Mouse (Mus musculus): ENCODE measurements at regions not wholly inside any gene's neighbourhood (a gene's known extent, or its start where the extent isn't known, plus 50 kb on each side); places are given as distances from the start of the nearest gene placed in this dataset.

DNA sequence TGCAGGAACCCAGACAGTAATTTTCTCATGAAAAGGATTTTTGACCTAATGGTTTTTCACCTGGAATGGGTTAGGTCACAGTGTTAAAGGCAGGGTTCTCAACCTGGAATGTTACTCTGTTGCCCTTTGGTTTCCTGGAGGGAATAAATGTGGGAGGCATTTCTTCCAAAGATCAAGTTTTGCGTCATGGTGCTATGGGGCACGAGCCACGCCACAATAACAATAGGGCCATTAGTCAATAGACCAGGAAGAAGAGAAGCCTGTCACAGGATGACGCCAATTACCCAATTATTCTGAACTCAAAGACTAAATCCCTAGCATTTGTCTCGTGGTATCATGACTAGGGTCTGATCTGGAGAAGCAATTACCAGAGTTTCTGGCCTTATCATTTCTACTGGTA is 94.3 kb upstream of the Hnrnpa3 start:
- no peak for DNase-seq (ENCODE audit: low read depth, low spot score)

DNA sequence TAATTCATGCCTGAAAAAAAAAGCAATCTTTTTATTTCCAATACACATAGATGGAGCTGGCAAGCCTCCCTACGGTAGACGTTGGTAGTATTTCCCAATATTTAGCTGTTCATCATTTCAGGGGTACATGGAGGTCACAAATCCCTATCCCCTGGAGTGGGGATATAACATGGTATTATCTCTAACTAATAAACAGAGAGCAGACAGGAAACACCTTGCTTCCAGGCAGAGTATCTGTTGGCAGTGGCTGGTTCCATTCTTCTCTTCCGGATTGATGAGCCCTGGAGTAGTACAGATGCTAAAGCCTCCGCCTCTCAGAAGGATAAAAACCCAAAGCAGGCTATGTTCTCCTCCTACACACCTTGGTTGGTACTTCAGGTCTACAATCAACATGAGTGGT is 91.9 kb upstream of the Hnrnpa3 start:
- no peak for DNase-seq (ENCODE audit: low read depth, low spot score)

DNA sequence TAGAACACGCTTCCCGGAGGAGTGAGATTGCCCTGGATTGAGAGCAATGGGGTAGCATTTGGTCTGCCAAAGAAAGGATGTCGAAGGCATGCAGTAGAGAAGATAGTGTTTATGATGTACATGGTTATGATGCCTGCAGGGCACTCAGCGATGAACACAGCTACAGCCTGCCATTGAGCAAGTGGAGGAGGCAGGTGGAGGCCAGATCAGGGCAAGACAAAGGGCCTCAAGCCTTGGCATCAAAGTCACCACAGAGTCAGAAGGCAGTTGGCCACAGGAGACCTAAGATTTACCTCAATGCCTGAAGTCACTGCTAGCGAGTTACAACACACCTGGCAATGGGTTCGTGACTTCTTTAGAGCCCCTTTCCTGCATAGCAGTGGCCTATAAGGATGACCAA is 89.3 kb upstream of the Hnrnpa3 start:
- no peak for DNase-seq (ENCODE audit: low read depth, low spot score)

DNA sequence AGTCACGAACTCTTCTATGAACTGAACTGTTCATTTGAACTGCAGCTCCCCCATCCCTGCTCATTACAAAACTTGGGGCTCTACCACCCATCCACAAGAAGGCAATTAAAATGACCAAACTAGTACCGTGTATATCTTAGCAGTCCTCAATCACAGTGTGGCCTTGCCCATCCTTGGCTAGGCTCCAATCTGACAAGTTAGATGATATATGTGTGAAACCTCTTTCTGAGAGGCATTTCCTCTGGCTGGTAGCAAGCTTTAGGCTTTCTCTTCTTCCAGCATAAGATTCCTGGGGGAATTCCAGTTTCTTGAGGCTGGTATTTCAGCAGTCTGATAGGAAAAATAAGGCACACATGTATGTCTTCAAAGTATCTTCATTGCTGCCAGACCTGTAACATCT is 88.8 kb upstream of the Hnrnpa3 start:
- no peak for DNase-seq (ENCODE audit: low read depth, low spot score)

DNA sequence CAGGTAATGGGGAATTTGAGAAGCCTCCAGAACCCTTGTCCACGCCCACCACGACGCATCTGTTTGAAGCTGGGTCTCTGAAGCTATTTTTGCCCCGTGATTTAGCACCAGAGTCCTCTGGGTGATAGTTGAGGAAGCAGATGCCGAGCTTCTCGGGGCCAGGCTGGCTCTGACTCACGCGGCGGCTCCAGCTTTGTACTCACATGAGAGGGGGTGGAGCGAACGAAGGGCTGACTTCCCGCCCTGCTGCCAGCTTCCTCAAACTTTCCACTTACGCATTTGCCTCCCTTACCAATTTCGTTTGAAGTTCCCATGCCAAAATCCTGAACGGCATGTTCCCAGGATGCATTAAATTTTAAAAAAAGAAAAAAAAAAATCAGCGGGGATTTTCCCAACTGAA is 74.1 kb upstream of the Hnrnpa3 start:
- DNase-seq (ENCODE audit: low read depth, low spot score), result peak; percentile 53

DNA sequence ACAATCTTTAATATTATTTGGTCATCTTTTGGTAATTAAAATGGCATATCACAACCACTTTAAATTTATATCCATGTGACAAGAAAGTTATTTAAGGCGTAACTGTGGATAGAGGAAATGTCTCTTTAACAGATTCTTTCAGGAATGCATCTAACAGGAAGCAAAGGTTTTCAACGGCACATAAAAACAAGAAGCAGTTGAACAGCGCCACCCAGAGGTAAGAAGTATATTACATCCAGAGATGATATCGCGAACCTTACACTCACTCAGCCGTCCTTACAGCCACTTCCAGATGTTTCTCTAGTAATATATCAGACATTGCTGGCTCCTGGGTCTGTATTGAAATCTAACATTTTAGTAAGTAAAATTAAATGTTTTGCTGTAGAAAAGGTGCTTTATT is 70.5 kb upstream of the Hnrnpa3 start:
- DNase-seq (ENCODE audit: low read depth, low spot score), result peak; percentile 77

DNA sequence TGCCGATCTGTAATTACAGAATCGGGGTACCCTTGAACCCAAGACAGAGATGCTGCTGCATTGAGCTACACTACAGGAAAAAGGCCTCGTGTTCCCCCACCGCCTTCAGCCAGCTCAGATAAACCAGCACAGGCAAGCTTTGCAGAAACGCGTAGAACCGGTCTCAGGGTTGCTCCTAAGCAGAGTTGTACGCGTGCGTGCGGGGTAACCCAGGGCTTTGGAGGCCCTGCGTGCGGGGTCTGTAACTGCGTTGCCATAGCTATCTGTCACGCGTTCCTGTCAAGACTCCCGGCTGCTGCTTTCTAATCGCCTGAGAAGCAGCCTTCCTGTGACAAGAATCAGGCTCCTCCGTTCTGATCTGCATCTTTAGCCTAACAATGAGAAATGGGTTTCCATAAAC is 69.6 kb upstream of the Hnrnpa3 start:
- DNase-seq (ENCODE audit: low read depth, low spot score), result peak; percentile 28

DNA sequence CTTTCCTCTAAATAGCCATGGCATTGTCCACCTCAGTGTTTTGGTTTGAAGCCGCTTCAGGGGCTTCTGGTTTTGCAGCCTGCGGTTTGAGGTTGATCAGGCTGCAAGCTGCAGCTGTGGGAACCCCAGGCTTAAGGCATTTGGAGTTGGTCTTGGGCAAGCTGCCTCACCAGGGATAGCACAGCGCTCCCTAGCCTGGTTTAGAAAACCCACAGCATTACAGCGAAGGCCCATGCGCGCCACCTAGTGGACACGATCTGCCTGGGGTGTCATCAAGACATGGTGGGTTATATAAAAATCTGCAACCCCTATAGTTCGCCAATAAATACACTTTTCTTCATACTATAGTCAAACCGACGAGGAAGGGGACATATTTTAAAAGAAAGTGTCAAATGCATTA is 68.9 kb upstream of the Hnrnpa3 start:
- peak; percentile 95 for DNase-seq (ENCODE audit: low read depth, low spot score)

DNA sequence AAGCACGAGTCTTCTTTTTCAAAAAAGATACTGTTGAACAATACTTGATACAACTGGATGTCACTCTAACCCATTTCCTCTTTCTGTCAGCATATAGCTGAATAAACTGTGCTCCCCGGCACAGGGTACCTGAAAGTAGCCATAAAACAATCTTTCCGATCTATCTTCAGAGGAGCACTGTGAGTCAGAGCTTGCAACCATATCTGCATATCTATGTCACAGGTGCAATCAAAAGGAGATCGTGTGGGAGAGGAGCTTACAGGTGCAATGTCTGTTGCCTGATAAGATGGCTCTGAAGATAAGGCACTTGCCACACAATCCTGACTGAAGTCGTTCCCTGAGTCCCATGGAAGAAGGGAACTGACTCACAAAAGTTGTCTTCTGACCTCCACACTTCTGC is 58.5 kb upstream of the Hnrnpa3 start:
- no peak for DNase-seq (ENCODE audit: low read depth, low spot score)

DNA sequence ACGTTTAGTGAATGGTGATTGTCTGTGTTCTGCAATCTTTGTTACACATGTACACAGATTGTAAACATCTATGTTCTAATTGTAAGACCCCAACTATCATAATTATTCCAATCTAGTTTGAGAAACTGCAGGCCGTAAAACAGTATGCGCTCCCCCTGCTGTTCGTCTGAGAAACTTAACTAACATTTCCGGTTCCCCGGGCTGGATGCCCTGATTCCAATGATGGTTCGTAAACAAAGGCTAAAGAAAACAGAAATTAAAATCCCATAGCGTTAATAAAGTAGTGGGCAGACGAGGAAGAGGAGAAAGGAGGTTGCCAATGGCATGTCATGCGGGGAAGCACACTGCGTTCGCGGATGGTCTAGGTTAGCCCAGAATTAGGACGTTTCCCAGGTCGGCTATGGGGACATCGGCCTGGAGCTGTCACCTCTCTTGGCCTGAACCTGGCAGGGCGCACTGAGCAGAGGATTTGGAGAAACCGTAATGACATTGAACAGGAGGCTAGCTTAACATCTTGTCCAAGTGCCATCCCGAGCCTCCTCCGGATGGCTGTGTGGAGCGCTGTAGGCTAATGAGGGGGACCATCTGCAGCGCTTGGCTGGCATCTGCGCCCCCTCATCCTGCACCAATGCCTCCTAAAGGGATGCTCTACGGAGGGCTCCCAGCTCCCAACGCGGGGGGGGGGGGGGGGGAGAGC is 55.7 kb upstream of the Hnrnpa3 start:
- peak; percentile 41 for DNase-seq (ENCODE audit: low read depth, low spot score)

DNA sequence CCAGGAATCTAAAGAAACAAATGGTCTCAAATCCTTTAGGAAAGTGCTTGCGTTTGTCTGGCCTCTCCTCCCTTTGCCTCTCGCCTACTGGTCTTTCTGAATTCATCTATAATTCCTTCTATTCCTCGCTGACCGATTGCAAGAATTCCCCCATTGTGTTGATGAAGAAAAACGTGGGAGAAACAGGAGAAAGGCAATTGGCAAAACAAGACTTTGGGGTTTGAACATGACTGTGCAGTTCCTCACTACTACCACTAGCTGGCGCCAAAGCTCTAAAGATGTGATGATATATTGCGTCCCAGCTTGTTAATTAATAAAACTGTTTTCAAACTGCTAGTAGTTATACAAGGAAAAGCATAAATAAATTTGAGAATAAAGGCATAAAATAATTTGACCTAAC is 53.4 kb upstream of the Hnrnpa3 start:
- peak; percentile 44 for DNase-seq (ENCODE audit: low read depth, low spot score)

DNA sequence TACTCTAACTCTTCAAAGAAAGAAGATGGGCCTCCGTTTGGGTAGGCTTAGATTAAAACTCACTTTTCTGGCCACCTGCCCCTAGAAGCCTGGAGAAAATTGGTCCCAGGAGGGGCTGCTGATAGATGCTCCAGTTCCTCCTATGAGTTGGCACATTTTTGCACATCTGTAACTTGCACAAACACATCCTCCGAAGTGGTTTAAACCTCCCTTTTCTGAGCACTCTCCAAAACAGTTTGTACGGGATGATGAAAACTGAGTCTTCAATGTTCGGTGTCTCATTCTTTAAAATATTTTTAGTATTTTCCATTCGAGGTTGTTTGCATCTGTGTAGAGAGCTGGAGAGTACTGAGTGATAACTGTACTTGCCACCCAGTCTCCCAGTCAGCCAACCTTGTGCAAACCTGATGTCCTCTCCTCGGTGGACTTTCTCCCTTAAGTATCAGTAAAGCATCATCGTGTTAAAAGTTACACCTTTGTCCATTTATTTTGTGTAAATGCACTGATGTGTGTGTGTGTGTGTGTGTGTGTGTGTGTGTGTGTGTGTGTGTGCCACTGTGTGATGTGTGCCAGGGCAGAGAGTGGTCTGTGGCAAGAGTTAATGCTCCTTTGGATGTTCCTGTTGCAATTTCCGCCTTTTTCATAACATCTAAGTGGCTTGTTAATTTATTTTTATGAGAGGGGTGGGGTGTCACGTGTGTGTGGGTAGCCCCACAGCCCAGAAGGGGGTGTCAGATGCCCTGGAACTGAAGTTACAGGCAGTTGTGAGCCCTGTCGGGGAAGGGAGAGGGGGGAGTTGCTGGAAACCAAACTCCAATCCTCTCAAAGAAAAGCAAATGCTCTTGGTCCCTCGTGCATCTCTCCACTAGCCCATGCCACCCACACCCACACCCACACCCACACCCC is 51.8 kb upstream of the Hnrnpa3 start:
- DNase-seq (ENCODE audit: low read depth, low spot score), result no peak

DNA sequence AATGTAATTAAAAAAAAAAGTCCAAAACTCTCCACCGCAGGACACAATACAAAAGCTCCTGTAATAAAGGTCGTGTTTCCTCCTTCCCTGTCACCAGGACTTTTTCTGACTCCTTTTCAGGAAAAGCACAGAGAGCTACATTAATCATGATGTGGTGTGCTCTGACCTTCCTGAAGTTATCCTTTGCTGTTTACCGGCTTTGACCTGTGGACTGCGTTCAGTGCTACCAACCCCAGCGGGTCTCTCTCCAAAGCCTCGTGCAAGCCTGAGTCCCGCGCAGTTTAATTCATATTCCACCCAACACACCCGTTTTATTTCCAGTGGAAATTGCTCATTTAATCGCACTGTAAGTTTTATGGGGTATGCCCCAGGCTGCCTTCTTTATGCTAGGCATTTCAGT is 51.1 kb upstream of the Hnrnpa3 start:
- DNase-seq (ENCODE audit: low read depth, low spot score), result no peak

DNA sequence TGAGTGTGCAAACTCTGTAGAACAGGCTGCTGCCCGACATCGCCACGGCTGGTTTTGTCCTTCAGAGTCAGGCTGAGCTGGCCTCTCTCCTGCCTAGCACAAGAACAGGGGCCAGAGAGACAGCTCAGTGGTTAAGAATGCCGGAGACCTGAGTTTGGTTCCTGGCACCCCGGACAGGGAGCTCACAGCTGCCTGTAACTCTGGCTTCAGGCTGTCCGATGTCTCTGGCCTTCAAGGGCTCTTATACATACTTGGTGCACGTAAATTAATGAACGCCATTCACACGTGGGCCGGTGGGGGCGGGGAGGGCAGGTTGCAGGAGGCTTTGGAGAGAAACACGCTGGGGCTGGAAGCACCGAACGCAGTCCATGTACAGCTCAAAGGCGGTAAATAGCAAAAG is 50.6 kb upstream of the Hnrnpa3 start:
- peak; percentile 41 for DNase-seq (ENCODE audit: low read depth, low spot score)

DNA sequence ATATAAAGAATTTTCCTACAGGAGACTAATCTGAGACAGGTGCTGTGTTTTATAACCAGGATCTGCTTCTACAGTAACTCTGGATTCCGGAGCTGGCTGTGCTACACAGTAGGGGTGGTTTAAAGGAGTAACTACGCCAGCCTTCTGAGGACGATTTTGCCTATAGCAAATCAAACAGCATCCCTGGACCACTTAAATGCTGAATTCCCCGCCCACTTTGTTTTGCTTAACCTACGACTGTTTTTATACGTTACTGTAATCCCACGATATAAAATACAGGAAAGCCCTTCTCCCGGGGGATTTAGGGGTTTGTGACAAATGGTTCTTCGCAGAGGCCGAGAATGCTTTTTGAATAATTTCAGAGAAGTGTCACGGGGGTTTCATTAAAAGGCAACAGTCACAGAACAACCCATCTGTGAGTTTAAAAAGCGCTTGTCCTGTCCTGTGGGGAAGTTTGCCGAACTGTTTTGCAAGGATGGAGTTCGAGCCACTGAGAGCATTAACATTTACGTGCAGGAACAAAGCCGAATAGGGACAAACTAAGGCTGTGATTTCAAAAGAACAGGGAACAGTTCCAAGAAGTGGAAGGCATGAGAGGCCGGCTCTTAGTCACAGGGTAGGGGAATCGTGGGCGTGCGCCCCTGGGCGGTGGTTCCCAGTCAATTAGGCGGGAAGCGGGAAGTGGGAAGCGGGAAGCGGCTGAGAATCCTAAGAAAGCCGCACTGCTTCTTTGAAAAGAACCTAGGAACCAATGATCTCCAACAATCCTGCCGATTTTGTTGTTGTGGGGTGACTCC is 49.7 kb upstream of the Hnrnpa3 start:
- peak; percentile 70 for DNase-seq (ENCODE audit: low read depth, low spot score)
